Mouse (Mus musculus) gastrocnemius, adult 8-10 months (tissue): ENCODE data around the gene Gm9733. TPM values are rescaled to one million over a fixed set of nuclear protein-coding genes. Genes with fewer than 3 reads are reported as not detected.
"Not testable (repeated sequence)": the region's sequence is repeated elsewhere in the genome, so short reads cannot be mapped to it uniquely, and the experiment has no call there.

ENCODE experiments used
- DNase-seq, 2 experiments: peaks; one replicate each; pipeline ENCODE4 v3.0.0; 2022; ENCODE audit warnings: low spot score in 2 of 2
- total RNA-seq, 4 experiments: library from RNA; stranded (reverse); gene quantifications; 2 replicates each; pipeline ENCODE4 v1.2.4; 2022

Gene Gm9733
- not detected for total RNA-seq

- DNase-seq: no peak
Observed at GRCm38 (mm10) chr3:15332063-15332462, at the start of gene Gm9733. TSS of gene Gm9733 (minus strand) at chr3:15332302.

- not testable (repeated sequence) for DNase-seq
Observed at GRCm38 (mm10) chr3:15355690-15356089, 23.6 kb upstream of the Gm9733 start.

GRCm38 (mm10) chr3:15350318-15350717 is 18.2 kb upstream of the Gm9733 start:
- DNase-seq: not testable (repeated sequence)

- not testable (repeated sequence) for DNase-seq
Observed at GRCm38 (mm10) chr3:15345606-15346005, 13.5 kb upstream of the Gm9733 start.

- no peak for DNase-seq
Observed at GRCm38 (mm10) chr3:15340287-15340686, 8.2 kb upstream of the Gm9733 start.

GRCm38 (mm10) chr3:15334182-15334581 is 2.1 kb upstream of the Gm9733 start:
- DNase-seq: no peak

GRCm38 (mm10) chr3:15331545-15331944 is 557 bp downstream of the Gm9733 start:
- DNase-seq: no peak

GRCm38 (mm10) chr3:15329549-15329948 is 2.6 kb downstream of the Gm9733 start:
- DNase-seq: no peak

- no peak for DNase-seq
Observed at GRCm38 (mm10) chr3:15284424-15285328, 47.4 kb downstream of the Gm9733 start.

- no peak for DNase-seq
Observed at GRCm38 (mm10) chr3:15275899-15276526, 56.1 kb downstream of the Gm9733 start.

GRCm38 (mm10) chr3:15264450-15264849 is 67.7 kb downstream of the Gm9733 start:
- DNase-seq: no peak

- DNase-seq: no peak
Observed at GRCm38 (mm10) chr3:15255726-15256125, 76.4 kb downstream of the Gm9733 start.

Other genes with a start within 250 kb of the Gm9733 start
- gene Sirpb1a, start 94.2 kb upstream of the Gm9733 start, total RNA-seq: not detected
- not detected for gene Sirpb1b, start 242.8 kb upstream of the Gm9733 start, total RNA-seq